Mouse (Mus musculus) CH12.LX (cell line): ENCODE measurements at regions not wholly inside any gene's neighbourhood (a gene's known extent, or its start where the extent isn't known, plus 50 kb on each side); places are given as distances from the start of the nearest gene placed in this dataset.

ENCODE experiments used
- CTCF ChIP-seq, 2 experiments: IDR thresholded peaks in 1 of 2; conservative IDR thresholded peaks in 1 of 2; 2 replicates each; pipeline ENCODE4 v1.5.1; 2011 to 2012; ENCODE audit warnings: low read depth in 2 of 2, low read length in 2 of 2, improper control_type of control experiment in 1 of 2, inconsistent platforms in 1 of 2, mild to moderate bottlenecking in 1 of 2, moderate library complexity in 1 of 2
- ELF1 ChIP-seq: IDR thresholded peaks from 2 replicates; pipeline ENCODE4 v1.6.1; 2014; ENCODE audit warnings: low read depth, mild to moderate bottlenecking, inconsistent platforms, low read length, improper control_type of control experiment
- EP300 ChIP-seq: IDR thresholded peaks from 2 replicates; pipeline ENCODE4 v1.6.1; 2011; ENCODE audit warnings: low read length, improper control_type of control experiment
- MAFK ChIP-seq: IDR thresholded peaks from 2 replicates; pipeline ENCODE4 v1.6.1; 2011; ENCODE audit warnings: low read length, improper control_type of control experiment; ENCODE audit not compliant: insufficient replicate concordance
- MAZ ChIP-seq: IDR thresholded peaks from 2 replicates; pipeline ENCODE4 v1.6.1; 2012; ENCODE audit warnings: low read depth, mild to moderate bottlenecking, inconsistent platforms, low read length, improper control_type of control experiment, moderate library complexity
- MYC ChIP-seq: IDR thresholded peaks from 2 replicates; pipeline ENCODE4 v1.6.1; 2011; ENCODE audit warnings: low read depth, mild to moderate bottlenecking, improper control_type of control experiment, low read length
- POLR2A ChIP-seq: IDR thresholded peaks from 2 replicates; pipeline ENCODE4 v1.6.1; 2011; ENCODE audit warnings: low read depth, mild to moderate bottlenecking, improper control_type of control experiment, low read length

- TF ChIP-seq MAFK (no peak), CTCF (conservative IDR thresholded peaks at IDR 0.05 in 1 of 2, IDR thresholded peaks at IDR 0.05 in 1 of 2; ENCODE audit: low read depth in 2 of 2, low read length in 2 of 2) (no peak), MAZ (no peak), POLR2A (no peak), EP300 (no peak), ELF1 (no peak), MYC (no peak)
These were observed 2630.6 kb upstream of the Gm7489 start for GRCm38 (mm10) chr15:51254143-51254542.
